Mouse (Mus musculus): ENCODE data around the gene Fbxl17.

The Fbxl17 gene

GRCm38 (mm10) chr17:63326227-63326626 is 173.6 kb downstream of the Fbxl17 start:
- DNase-seq (ENCODE audit: low read depth) = no peak

GRCm38 (mm10) chr17:63324672-63325071 is 175.1 kb downstream of the Fbxl17 start:
- peak; percentile 43 for DNase-seq (ENCODE audit: low read depth)

GRCm38 (mm10) chr17:63324039-63324438 is 175.8 kb downstream of the Fbxl17 start:
- DNase-seq (ENCODE audit: low read depth) = peak; percentile 91

- DNase-seq (ENCODE audit: low read depth) = no peak
These were observed 177.0 kb downstream of the Fbxl17 start for GRCm38 (mm10) chr17:63322846-63323245.

- no peak for DNase-seq (ENCODE audit: low read depth)
These were observed 178.5 kb downstream of the Fbxl17 start for GRCm38 (mm10) chr17:63321290-63321689.

GRCm38 (mm10) chr17:63317518-63317917 is 182.3 kb downstream of the Fbxl17 start:
- DNase-seq (ENCODE audit: low read depth) = no peak

GRCm38 (mm10) chr17:63315646-63316480 is 184.0 kb downstream of the Fbxl17 start:
- no peak for DNase-seq (ENCODE audit: low read depth)

- no peak for DNase-seq (ENCODE audit: low read depth)
These were observed 187.0 kb downstream of the Fbxl17 start for GRCm38 (mm10) chr17:63312804-63313203.

- DNase-seq (ENCODE audit: low read depth) = no peak
These were observed 187.5 kb downstream of the Fbxl17 start for GRCm38 (mm10) chr17:63312330-63312729.

- DNase-seq (ENCODE audit: low read depth) = no peak
These were observed 188.2 kb downstream of the Fbxl17 start for GRCm38 (mm10) chr17:63311613-63312012.

GRCm38 (mm10) chr17:63310021-63310420 is 189.8 kb downstream of the Fbxl17 start:
- DNase-seq (ENCODE audit: low read depth) = no peak

GRCm38 (mm10) chr17:63303862-63304261 is 196.0 kb downstream of the Fbxl17 start:
- DNase-seq (ENCODE audit: low read depth) = no peak

- no peak for DNase-seq (ENCODE audit: low read depth)
These were observed 197.9 kb downstream of the Fbxl17 start for GRCm38 (mm10) chr17:63301822-63302393.

- DNase-seq (ENCODE audit: low read depth) = peak; percentile 30
These were observed 204.3 kb downstream of the Fbxl17 start for GRCm38 (mm10) chr17:63295471-63295870.

GRCm38 (mm10) chr17:63294961-63295360 is 204.9 kb downstream of the Fbxl17 start:
- no peak for DNase-seq (ENCODE audit: low read depth)

- DNase-seq (ENCODE audit: low read depth) = no peak
These were observed 205.8 kb downstream of the Fbxl17 start for GRCm38 (mm10) chr17:63293979-63294378.

- no peak for DNase-seq (ENCODE audit: low read depth)
These were observed 210.4 kb downstream of the Fbxl17 start for GRCm38 (mm10) chr17:63289317-63289913.

- DNase-seq (ENCODE audit: low read depth) = no peak
These were observed 211.0 kb downstream of the Fbxl17 start for GRCm38 (mm10) chr17:63288850-63289249.

GRCm38 (mm10) chr17:63287413-63287812 is 212.4 kb downstream of the Fbxl17 start:
- no peak for DNase-seq (ENCODE audit: low read depth)

GRCm38 (mm10) chr17:63285265-63285939 is 214.4 kb downstream of the Fbxl17 start:
- no peak for DNase-seq (ENCODE audit: low read depth)

GRCm38 (mm10) chr17:63284074-63284473 is 215.7 kb downstream of the Fbxl17 start:
- DNase-seq (ENCODE audit: low read depth) = peak; percentile 9

- DNase-seq (ENCODE audit: low read depth) = no peak
These were observed 217.8 kb downstream of the Fbxl17 start for GRCm38 (mm10) chr17:63282004-63282403.

GRCm38 (mm10) chr17:63280990-63281389 is 218.8 kb downstream of the Fbxl17 start:
- DNase-seq (ENCODE audit: low read depth) = no peak
